Mouse (Mus musculus) hematopoietic stem cell, adult 5-6 weeks (primary cell): ENCODE measurements at regions not wholly inside any gene's neighbourhood (a gene's known extent, or its start where the extent isn't known, plus 50 kb on each side); places are given as distances from the start of the nearest gene placed in this dataset.

Source experiments
- ATAC-seq, 2 experiments: fragments of 125-278 bp in 1 of 2; replicated peaks in 1 of 2; 2 replicates each; pipeline ENCODE4 v1.8.0; 2016 to 2017; ENCODE audit warnings: inconsistent platforms in 2 of 2, mild to moderate bottlenecking in 2 of 2, moderate number of reproducible peaks in 2 of 2, low read depth in 1 of 2, moderate TSS enrichment in 1 of 2; ENCODE audit not compliant: low FRiP score in 2 of 2, poor library complexity in 2 of 2, severe bottlenecking in 2 of 2, insufficient read depth in 1 of 2, low TSS enrichment in 1 of 2

GRCm38 (mm10) chr4:31689083-31689482 is 274.8 kb upstream of the Map3k7 start:
- no peak for ATAC-seq

- no peak for ATAC-seq
Measured at GRCm38 (mm10) chr4:31697769-31698505, 266.0 kb upstream of the Map3k7 start.

- ATAC-seq, result no peak
Measured at GRCm38 (mm10) chr4:31698506-31698782, 265.5 kb upstream of the Map3k7 start.

- ATAC-seq, result no peak
Measured at GRCm38 (mm10) chr4:31699296-31699695, 264.6 kb upstream of the Map3k7 start.

GRCm38 (mm10) chr4:31714054-31714651 is 249.7 kb upstream of the Map3k7 start:
- ATAC-seq, result no peak

- ATAC-seq, result no peak
Measured at GRCm38 (mm10) chr4:31723501-31723900, 240.4 kb upstream of the Map3k7 start.

GRCm38 (mm10) chr4:31724400-31724799 is 239.5 kb upstream of the Map3k7 start:
- ATAC-seq, result no peak

GRCm38 (mm10) chr4:31727498-31728148 is 236.3 kb upstream of the Map3k7 start:
- ATAC-seq, result no peak

- no peak for ATAC-seq
Measured at GRCm38 (mm10) chr4:31728149-31728516, 235.8 kb upstream of the Map3k7 start.

GRCm38 (mm10) chr4:31743776-31744175 is 220.1 kb upstream of the Map3k7 start:
- no peak for ATAC-seq

GRCm38 (mm10) chr4:31744431-31744830 is 219.5 kb upstream of the Map3k7 start:
- no peak for ATAC-seq

GRCm38 (mm10) chr4:31753677-31754312 is 210.1 kb upstream of the Map3k7 start:
- ATAC-seq, result no peak

GRCm38 (mm10) chr4:31757126-31757525 is 206.8 kb upstream of the Map3k7 start:
- ATAC-seq, result no peak

- no peak for ATAC-seq
Measured at GRCm38 (mm10) chr4:31760116-31760515, 203.8 kb upstream of the Map3k7 start.

- ATAC-seq, result no peak
Measured at GRCm38 (mm10) chr4:31762199-31762598, 201.7 kb upstream of the Map3k7 start.

- no peak for ATAC-seq
Measured at GRCm38 (mm10) chr4:31768026-31768626, 195.8 kb upstream of the Map3k7 start.

- ATAC-seq, result no peak
Measured at GRCm38 (mm10) chr4:31769325-31769724, 194.6 kb upstream of the Map3k7 start.

- no peak for ATAC-seq
Measured at GRCm38 (mm10) chr4:31786284-31786683, 177.6 kb upstream of the Map3k7 start.
